Mouse (Mus musculus) forebrain, embryonic 16.5 days (tissue): ENCODE measurements around the gene Rab26. TPM values are rescaled to one million over a fixed set of nuclear protein-coding genes. Genes with fewer than 3 reads are reported as not detected.

Experiments used
- ATAC-seq: fragments of 200-750 bp; cut with Nextera tagmentation; 2 replicates; pipeline ENCODE4 v1.8.0; 2017; ENCODE audit warnings: mild to moderate bottlenecking, moderate library complexity
- H3K27ac ChIP-seq: fragments of 300-500 bp; sonication (generic); 2 replicates; pipeline ENCODE4 v1.5.1; 2014; ENCODE audit warnings: low read length, control low read depth
- H3K27me3 ChIP-seq: fragments of 300-500 bp; sonication (generic); replicated peaks from 2 replicates; pipeline ENCODE4 v1.6.1; 2014; ENCODE audit warnings: low read length; ENCODE audit not compliant: control insufficient read depth, insufficient read depth
- H3K36me3 ChIP-seq: fragments of 300-500 bp; sonication (generic); 2 replicates; pipeline ENCODE4 v1.6.1; 2014; ENCODE audit not compliant: control insufficient read depth, insufficient read depth
- H3K4me1 ChIP-seq: fragments of 300-500 bp; sonication (generic); replicated peaks from 2 replicates; pipeline ENCODE4 v1.6.1; 2014; ENCODE audit warnings: low read length; ENCODE audit not compliant: control insufficient read depth, insufficient read depth
- H3K4me2 ChIP-seq: fragments of 300-500 bp; sonication (generic); 2 replicates; pipeline ENCODE4 v1.6.1; 2014; ENCODE audit warnings: mild to moderate bottlenecking, low read length, control low read depth
- H3K4me3 ChIP-seq: fragments of 300-500 bp; sonication (generic); replicated peaks from 2 replicates; pipeline ENCODE4 v1.5.1; 2014; ENCODE audit warnings: mild to moderate bottlenecking, low read length, control low read depth
- H3K9ac ChIP-seq: fragments of 300-500 bp; sonication (generic); replicated peaks from 2 replicates; pipeline ENCODE4 v1.6.1; 2014; ENCODE audit warnings: low read depth, low read length, control low read depth
- H3K9me3 ChIP-seq: fragments of 300-500 bp; sonication (generic); 2 replicates; pipeline ENCODE4 v1.6.1; 2016; ENCODE audit warnings: low read length; ENCODE audit not compliant: control insufficient read depth
- WGBS: fragments of 180-500 bp; shearing (Covaris S2); extraction: QIAGEN DNeasy Blood & Tissue Kit; methylation state at CpG from one replicate; pipeline ENCODE4 v1.1.7; 2014; 5-methylcytosine and 5-hydroxymethylcytosine counted together
- polyA plus RNA-seq: library from polyadenylated mRNA; unstranded; fragments of >200 nt; fragmentation: Nextera tagmentation; extraction: Ambion mirVana; gene quantifications from 2 replicates; pipeline ENCODE4 v1.2.1, GENCODE M21; 2015

The Rab26 gene
- polyA plus RNA-seq, 1 experiment from 2014 or later = 10.9 TPM

GRCm38 (mm10) chr17:24477985-24478600, 55.9 kb downstream of the Rab26 start:
- Histone ChIP-seq H3K4me2 (peak overlapping the region; percentile 76), H3K9me3 (no peaks in the 10 kb centered on the region), H3K4me1 (peaks cover 12% of the 10 kb centered on the region), H3K27me3 (no peaks in the 10 kb centered on the region), H3K36me3 (peaks cover 9% of the 10 kb centered on the region), H3K4me3 (peak overlapping the region; percentile 79), H3K27ac (no peak overlapping the region; the same call in 1 of the 2 replicates), H3K9ac (peak overlapping the region; percentile 93)
- 51% methylated on average over 11 of the region's 11 CpGs for WGBS
- peak; percentile 13 for ATAC-seq

Other genes with a start within 250 kb of the Rab26 start
- 0.47 and 0.97 TPM in 2 replicates for gene Abca17, start 183.1 kb downstream of the Rab26 start, polyA plus RNA-seq
- 23.9 and 29.6 TPM in 2 replicates for gene Abca3, start 182.3 kb downstream of the Rab26 start, polyA plus RNA-seq
- gene Rnps1, start 119.6 kb downstream of the Rab26 start, polyA plus RNA-seq = 362 and 389 TPM in 2 replicates
- 30.4 and 34.8 TPM in 2 replicates for gene Eci1, start 107.6 kb downstream of the Rab26 start, polyA plus RNA-seq
- 6.2 and 9.5 TPM in 2 replicates for gene Dnase1l2, start 91.1 kb downstream of the Rab26 start, polyA plus RNA-seq
- gene E4f1, start 63.9 kb downstream of the Rab26 start, polyA plus RNA-seq = 37.9 and 54.0 TPM in 2 replicates
- 50.5 and 54.0 TPM in 2 replicates for gene Pgp, start 63.8 kb downstream of the Rab26 start, polyA plus RNA-seq
- gene Bricd5, start 60.3 kb downstream of the Rab26 start, polyA plus RNA-seq = 0.39 and 0.92 TPM in 2 replicates
- gene Mlst8, start 55.1 kb downstream of the Rab26 start, polyA plus RNA-seq = 38.9 and 42.4 TPM in 2 replicates
- gene Caskin1, start 45.6 kb downstream of the Rab26 start, polyA plus RNA-seq = 18.8 and 30.4 TPM in 2 replicates
- 108 and 121 TPM in 2 replicates for gene Traf7, start 6.3 kb downstream of the Rab26 start, polyA plus RNA-seq
- 18.3 and 27.6 TPM in 2 replicates for gene Pkd1, start 15.6 kb upstream of the Rab26 start, polyA plus RNA-seq
- gene Tsc2, start 98.4 kb upstream of the Rab26 start, polyA plus RNA-seq = 80.4 and 86.8 TPM in 2 replicates
- 13.4 and 14.4 TPM in 2 replicates for gene Nthl1, start 98.5 kb upstream of the Rab26 start, polyA plus RNA-seq
- 28.1 and 31.2 TPM in 2 replicates for gene Slc9a3r2, start 116.1 kb upstream of the Rab26 start, polyA plus RNA-seq
- not detected in 2 replicates for gene Npw, start 124.2 kb upstream of the Rab26 start, polyA plus RNA-seq
- gene Zfp598, start 135.5 kb upstream of the Rab26 start, polyA plus RNA-seq = 17.9 and 22.0 TPM in 2 replicates
- 143 and 193 TPM in 2 replicates for gene Syngr3, start 155.7 kb upstream of the Rab26 start, polyA plus RNA-seq
- gene Gfer, start 161.9 kb upstream of the Rab26 start, polyA plus RNA-seq = 35.0 and 35.4 TPM in 2 replicates
- gene Noxo1, start 162.0 kb upstream of the Rab26 start, polyA plus RNA-seq = 2.0 and 2.7 TPM in 2 replicates
- gene Tbl3, start 173.4 kb upstream of the Rab26 start, polyA plus RNA-seq = 83.7 and 85.5 TPM in 2 replicates
- not detected in 2 replicates for gene Rnf151, start 183.9 kb upstream of the Rab26 start, polyA plus RNA-seq
- gene Rps2, start 183.9 kb upstream of the Rab26 start, polyA plus RNA-seq = 787 and 797 TPM in 2 replicates
- gene Ndufb10, start 190.3 kb upstream of the Rab26 start, polyA plus RNA-seq = 220 and 233 TPM in 2 replicates
- gene Rpl3l, start 193.6 kb upstream of the Rab26 start, polyA plus RNA-seq = not detected in 2 replicates
- gene Msrb1, start 202.4 kb upstream of the Rab26 start, polyA plus RNA-seq = 20.0 and 21.1 TPM in 2 replicates
- 0.32 TPM in 1 of 2 replicates, not detected in the other for gene Hs3st6, start 218.8 kb upstream of the Rab26 start, polyA plus RNA-seq